17 mouse cellular contexts compared by ENCODE assay signal in genomic region chr2:7179186-7179585, GRCm38 (mm10).
"Had no signal": no experiment of that assay in that cellular context is flagged by ENCODE, and none has a peak within 500 bp of the region (broad histone marks: within the 10 kb centered on the region; RNA-seq: fewer than 3 reads in every experiment).

No protein-coding gene starts in this region.

- H3K36me3 ChIP-seq: lung, embryonic 15.5 days; midbrain, embryonic 13.5 days; midbrain, embryonic 15.5 days; neural tube, embryonic 12.5 days; stomach, embryonic 15.5 days had no signal

- H3K4me1 ChIP-seq: lung, embryonic 15.5 days; megakaryocyte, embryonic 14.5 days; midbrain, embryonic 13.5 days; midbrain, embryonic 15.5 days; neural tube, embryonic 12.5 days; stomach, embryonic 15.5 days had no signal

- H3K9me3 ChIP-seq: lung, embryonic 15.5 days; midbrain, embryonic 13.5 days; midbrain, embryonic 15.5 days; neural tube, embryonic 12.5 days; stomach, embryonic 15.5 days had no signal

- H3K27me3 ChIP-seq: lung, embryonic 15.5 days; megakaryocyte, embryonic 14.5 days; midbrain, embryonic 13.5 days; midbrain, embryonic 15.5 days; neural tube, embryonic 12.5 days; stomach, embryonic 15.5 days had no signal

- H3K4me2 ChIP-seq: lung, embryonic 15.5 days; midbrain, embryonic 11.5 days; midbrain, embryonic 13.5 days; midbrain, embryonic 15.5 days; neural tube, embryonic 12.5 days; stomach, embryonic 15.5 days had no signal

- H3K27ac ChIP-seq: lung, embryonic 15.5 days; macrophage; midbrain, embryonic 13.5 days; midbrain, embryonic 15.5 days; neural tube, embryonic 12.5 days; stomach, embryonic 15.5 days; stomach, postnatal 0 days had no signal

- H3K4me3 ChIP-seq: lung, embryonic 15.5 days; megakaryocyte, embryonic 14.5 days; midbrain, embryonic 13.5 days; midbrain, embryonic 15.5 days; neural tube, embryonic 12.5 days; stomach, embryonic 15.5 days had no signal

- H3K9ac ChIP-seq: lung, embryonic 15.5 days; midbrain, embryonic 13.5 days; midbrain, embryonic 15.5 days; neural tube, embryonic 12.5 days; stomach, embryonic 15.5 days had no signal

- ATAC-seq: lung, postnatal 0 days; midbrain, embryonic 13.5 days; midbrain, embryonic 15.5 days had no signal

- DNase-seq: lung, adult 2 months; lung, postnatal 14 days; lung, postnatal 36 days; right cerebral cortex, postnatal 14 days; thymus, adult 2 months; thymus, postnatal 25 days; thymus, postnatal 4 days had no signal
